ENCODE assay signal across 11 mouse cellular contexts in the genomic region with DNA sequence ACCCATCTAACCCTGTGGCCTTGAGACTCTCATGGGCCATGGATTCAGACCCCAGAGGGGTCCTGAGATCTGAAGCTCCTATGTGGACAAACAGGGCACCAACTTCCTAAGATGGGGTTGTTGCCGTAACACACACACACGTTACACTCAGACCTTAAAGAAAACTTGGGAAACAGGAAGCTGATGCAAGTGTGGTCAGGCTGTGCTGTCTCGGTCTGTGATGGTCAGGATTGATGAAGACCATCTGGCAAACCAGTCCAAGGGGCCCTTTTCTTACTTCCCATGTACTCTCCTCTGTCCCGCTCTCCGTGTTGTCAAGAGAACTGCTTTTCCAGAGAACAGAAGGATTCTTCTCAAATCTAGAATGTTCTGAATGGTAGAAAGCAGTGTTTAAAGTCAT. TPM values are rescaled to one million over a fixed set of nuclear protein-coding genes. Genes with fewer than 3 reads are reported as not detected.
A peak's percentile ranks its signal among the peaks of the same experiment; 100 is the strongest.
DNase-seq lines count a peak whose midpoint lies in the region; ATAC-seq and TF ChIP-seq lines count a peak whose summit lies in the region.
"Had no signal": no experiment of that assay in that cellular context is flagged by ENCODE, and none has a peak within 500 bp of the region (broad histone marks: within the 10 kb centered on the region; RNA-seq: fewer than 3 reads in every experiment).

No protein-coding gene starts in this region.

- no peak for DNase-seq in heart, embryonic 10.5 days (ENCODE audit: low spot score)
- no peak for DNase-seq in heart, postnatal 10 days
- no peak for DNase-seq in liver, embryonic 11.5 days (ENCODE audit: low spot score)
- no peak for DNase-seq in liver
- DNase-seq in limb, embryonic 10.5 days (ENCODE audit: low spot score): no peak
- no peak for DNase-seq in frontal cortex, postnatal 25 days (ENCODE audit: low spot score in 2 of 2)
- no peak for DNase-seq in urinary bladder, postnatal 25 days (ENCODE audit: low spot score)
- DNase-seq: adrenal gland, postnatal 25 days had no signal

- no peak overlapping the region for H3K4me3 ChIP-seq in heart, embryonic 10.5 days
- H3K4me3 ChIP-seq in liver, embryonic 11.5 days (ENCODE audit: low read depth, low read length): no peak overlapping the region
- H3K4me3 ChIP-seq in limb, embryonic 10.5 days: no peak overlapping the region
- H3K4me3 ChIP-seq in small intestine, adult 2 months (ENCODE audit: low read depth, low read length): no peak overlapping the region
- H3K4me3 ChIP-seq: left cerebral cortex, adult 2 months had no signal

- no peak overlapping the region for H3K4me2 ChIP-seq in liver, embryonic 11.5 days

- no peak for ATAC-seq in liver, embryonic 11.5 days (replicated peaks; ENCODE audit: low FRiP score)
- ATAC-seq: inflammation-experienced regulatory T-cells, adult 6 months had no signal

- peak overlapping the region; percentile 63 for H3K27ac ChIP-seq in heart, embryonic 10.5 days
- H3K27ac ChIP-seq in liver, embryonic 11.5 days (ENCODE audit: low read depth, low read length): 0 out of 2 replicates have a peak overlapping the region, but pooled peaks have one; percentile 9
- peak overlapping the region; percentile 81 for H3K27ac ChIP-seq in limb, embryonic 10.5 days
- peak overlapping the region; percentile 84; the same call in 1 of the 2 replicates for H3K27ac ChIP-seq in small intestine, adult 2 months (ENCODE audit: insufficient read depth, low read depth, low read length)
- H3K27ac ChIP-seq: left cerebral cortex, adult 2 months had no signal

- peaks cover 60% of the 10 kb centered on the region for H3K4me1 ChIP-seq in heart, embryonic 10.5 days
- H3K4me1 ChIP-seq in liver, embryonic 11.5 days (replicated peaks; ENCODE audit: control insufficient read depth, insufficient read depth, low read length): peaks cover 31% of the 10 kb centered on the region
- H3K4me1 ChIP-seq in limb, embryonic 10.5 days: peaks cover 45% of the 10 kb centered on the region
- peaks cover 4% of the 10 kb centered on the region; the same call in 1 of the 2 replicates for H3K4me1 ChIP-seq in small intestine, adult 2 months (ENCODE audit: control insufficient read depth, insufficient read depth, insufficient read length, low read length)

- TF ChIP-seq CTCF in small intestine, adult 2 months (IDR thresholded peaks at IDR 0.05; ENCODE audit: extremely low read depth, insufficient read length, insufficient replicate concordance, low read depth, low read length): no peak

- H3K27me3 ChIP-seq in heart, embryonic 10.5 days (ENCODE audit: insufficient read depth, poor library complexity, severe bottlenecking): no peaks in the 10 kb centered on the region
- H3K27me3 ChIP-seq in liver, embryonic 11.5 days (replicated peaks; ENCODE audit: control insufficient read depth, insufficient read depth, low read length): no peaks in the 10 kb centered on the region
- no peaks in the 10 kb centered on the region for H3K27me3 ChIP-seq in limb, embryonic 10.5 days (ENCODE audit: low read depth, poor library complexity, severe bottlenecking)
- H3K27me3 ChIP-seq in small intestine, adult 2 months (ENCODE audit: control insufficient read depth, insufficient read depth, low read length): no peaks in the 10 kb centered on the region

- no peak for TF ChIP-seq POLR2A in small intestine, adult 2 months (IDR thresholded peaks at IDR 0.05; ENCODE audit: low read depth, low read length)

- H3K9ac ChIP-seq in liver, embryonic 11.5 days (ENCODE audit: low read depth, low read length): no peak overlapping the region

- H3K9me3 ChIP-seq in heart, embryonic 10.5 days: no peaks in the 10 kb centered on the region
- no peaks in the 10 kb centered on the region for H3K9me3 ChIP-seq in liver, embryonic 11.5 days (ENCODE audit: control insufficient read depth, low read length)
- H3K9me3 ChIP-seq in limb, embryonic 10.5 days (replicated peaks): no peaks in the 10 kb centered on the region

- WGBS in heart, embryonic 10.5 days: 62% methylated on average over 5 of the region's 5 CpGs
- WGBS in liver, embryonic 11.5 days: 43% methylated on average over 5 of the region's 5 CpGs
- 52% methylated on average over 5 of the region's 5 CpGs for WGBS in limb, embryonic 10.5 days
- WGBS in small intestine, adult 2 months: 72% methylated on average over 5 of the region's 5 CpGs

- intact Hi-C loops in heart, postnatal 10 days (cut with DNase I): loop anchor here (5.0 kb wide), 1 partner anchor 34 kb away; no protein-coding TSS in a partner anchor

- peaks cover 10% of the 10 kb centered on the region; the same call in 1 of the 2 replicates for H3K36me3 ChIP-seq in heart, embryonic 10.5 days
- H3K36me3 ChIP-seq in liver, embryonic 11.5 days (ENCODE audit: control insufficient read depth, insufficient read depth, low read length): peaks cover 5% of the 10 kb centered on the region; the same call in 1 of the 2 replicates
- H3K36me3 ChIP-seq in limb, embryonic 10.5 days: peaks cover 59% of the 10 kb centered on the region
- H3K36me3 ChIP-seq in small intestine, adult 2 months (ENCODE audit: control insufficient read depth, insufficient read depth, low read length): peaks cover 6% of the 10 kb centered on the region; the same call in 1 of the 2 replicates

RNA-seq across cellular contexts. Expression of a gene that starts 45.3 kb away (rescaled TPM):
- polyA plus RNA-seq in heart, embryonic 10.5 days (2016; fragmentation: Nextera tagmentation; extraction: Ambion mirVana): 52.2 and 76.3 TPM in 2 replicates
- total RNA-seq in heart, postnatal 10 days (2021): 10 to 100 TPM; 12.0 to 12.1 TPM
- polyA plus RNA-seq in liver, embryonic 11.5 days (2014; fragmentation: Nextera tagmentation; extraction: Ambion mirVana): 104 and 110 TPM in 2 replicates
- 107 and 119 TPM in 2 replicates for polyA plus RNA-seq in limb, embryonic 10.5 days (2016; fragmentation: Nextera tagmentation; extraction: Ambion mirVana)
- polyA plus RNA-seq in small intestine, adult 2 months (2012; rRNA removed): 1.7 and 2.4 TPM in 2 replicates

Comparison
In these comparisons a context has a peak if more than half of its experiments do, and no peak if none do; other contexts are left out.
1. H3K27ac ChIP-seq: peak in every context shown above with its lines; median percentile 84 in small intestine, adult 2 months; 81 in limb, embryonic 10.5 days; 63 in heart, embryonic 10.5 days; 9 in liver, embryonic 11.5 days.
2. RNA of a gene that starts 45.3 kb away (polyA plus RNA-seq): 107 to 119 TPM in limb, embryonic 10.5 days, 104 to 110 TPM in liver, embryonic 11.5 days and 52.2 to 76.3 TPM in heart, embryonic 10.5 days; 1.7 to 2.4 TPM in small intestine, adult 2 months; every median in the first group is over 10 times any median in the second.